Mouse (Mus musculus) kidney, postnatal 4 days (tissue): ENCODE data around the gene Sphk1.
"Not testable (repeated sequence)": the region's sequence is repeated elsewhere in the genome, so short reads cannot be mapped to it uniquely, and the experiment has no call there.

Source experiments
- DNase-seq, 2 experiments: peaks; one replicate each; pipeline ENCODE4 v3.0.0; 2021; ENCODE audit warnings: mixed read lengths in 2 of 2

Sphk1 gene

DNA sequence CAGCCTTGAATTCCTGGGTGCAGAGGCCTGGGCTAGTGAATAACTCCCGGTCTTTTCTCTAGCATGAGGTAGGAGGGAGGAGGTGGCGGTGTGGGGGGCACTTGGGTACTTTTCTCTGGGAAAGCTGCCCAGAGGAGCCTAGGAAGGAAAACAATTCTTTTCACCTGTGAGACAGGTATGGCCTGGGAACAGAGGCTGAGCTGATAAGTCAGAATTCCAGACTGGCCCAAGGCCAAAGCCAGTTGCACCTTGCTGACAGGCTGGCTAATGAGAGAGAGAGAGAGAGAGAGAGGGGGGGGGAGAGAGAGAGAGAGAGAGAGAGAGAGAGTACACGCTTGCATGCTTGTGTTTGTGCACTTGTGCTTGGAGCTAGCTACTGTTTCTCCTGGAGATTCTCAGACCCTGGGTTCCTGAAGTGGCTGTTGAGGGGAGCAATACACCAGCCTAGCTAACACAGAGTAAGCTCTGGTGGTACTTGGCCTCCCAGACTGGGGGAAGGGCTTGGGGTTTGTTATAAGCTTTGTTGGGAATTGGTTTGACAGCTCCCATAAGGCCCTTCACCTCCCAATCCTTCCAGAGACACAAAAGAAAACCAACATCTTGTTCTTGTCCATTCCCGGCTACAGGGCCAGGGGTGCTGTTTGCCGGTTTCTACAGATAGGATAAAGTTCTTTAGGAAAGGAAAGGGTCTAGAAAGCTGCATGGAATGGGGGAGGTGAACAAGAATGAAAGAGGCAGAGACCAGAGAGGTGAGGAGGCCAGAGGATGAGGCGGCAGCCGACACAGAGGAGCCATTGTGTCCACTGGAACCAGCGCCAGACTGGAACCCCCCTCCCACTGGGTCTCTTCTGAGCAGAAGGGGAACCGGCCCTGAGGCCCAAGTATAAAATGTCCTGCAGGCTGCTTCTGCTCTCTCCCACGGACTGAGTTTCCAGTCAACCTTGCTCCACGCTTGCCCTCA is at the start of gene Sphk1:
Sphk1 (plus strand) TSS at position 739 of the 961 bp plus-strand sequence.
- DNase-seq: peak in 1 of 2 experiments; percentile 52

DNA sequence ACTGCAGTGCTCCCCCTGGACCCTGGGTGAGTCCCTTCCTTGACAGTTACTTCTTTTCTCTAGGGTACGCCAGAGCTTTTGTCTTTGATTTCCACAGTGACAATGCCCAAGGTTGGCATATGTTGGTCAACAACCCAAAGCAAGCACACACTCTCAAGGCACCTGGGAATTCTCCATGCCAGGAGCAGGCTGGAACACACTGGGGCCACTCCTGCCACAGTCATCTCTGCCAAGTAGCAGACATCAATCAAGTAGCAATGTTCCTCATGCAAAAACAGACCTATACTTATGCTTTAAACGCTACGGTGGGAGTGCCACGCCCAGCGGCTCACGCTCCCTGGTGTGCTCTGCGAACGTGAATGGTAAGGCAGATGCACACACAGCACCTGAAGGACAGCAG is 49.8 kb upstream of the Sphk1 start:
- no peak for DNase-seq

DNA sequence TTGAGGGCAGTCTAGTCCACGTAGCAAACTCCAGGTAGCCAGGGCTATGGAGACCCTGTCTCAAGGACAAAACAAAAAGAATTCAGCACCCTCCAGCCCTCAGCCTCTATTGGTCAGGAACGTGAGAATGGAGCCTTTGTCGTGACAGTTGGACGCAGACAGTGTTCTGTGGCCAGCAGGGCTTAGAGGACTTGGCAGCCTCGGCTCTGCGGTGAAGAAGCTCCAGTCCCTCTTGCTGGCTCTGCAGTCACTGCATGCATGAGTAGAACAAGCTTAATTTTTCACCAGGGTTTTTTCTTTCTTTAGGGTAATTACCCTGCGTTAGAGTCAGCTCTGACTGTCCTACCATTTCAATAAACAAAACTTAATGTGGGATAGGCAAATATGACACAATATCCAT is 48.9 kb upstream of the Sphk1 start:
- DNase-seq: no peak

DNA sequence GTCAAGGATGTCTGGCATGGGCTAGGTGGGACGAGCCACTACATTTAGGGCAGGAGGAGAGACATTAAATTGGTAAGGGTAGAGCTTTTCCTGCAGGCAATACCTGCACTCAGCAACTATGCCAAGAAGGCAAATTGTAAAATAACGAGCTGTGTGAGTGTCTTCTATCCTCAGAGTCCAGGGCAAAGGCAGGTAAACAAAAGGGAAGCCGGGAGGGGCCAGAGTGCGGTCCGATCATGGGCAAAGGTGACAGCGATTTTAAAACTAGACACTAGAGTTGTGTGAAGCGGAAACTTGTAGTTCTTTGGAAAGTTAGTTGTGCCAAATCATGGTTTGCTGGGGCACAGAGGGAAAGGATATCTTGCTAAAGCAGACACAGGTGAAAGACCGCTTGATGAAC is 46.5 kb upstream of the Sphk1 start:
- no peak for DNase-seq

DNA sequence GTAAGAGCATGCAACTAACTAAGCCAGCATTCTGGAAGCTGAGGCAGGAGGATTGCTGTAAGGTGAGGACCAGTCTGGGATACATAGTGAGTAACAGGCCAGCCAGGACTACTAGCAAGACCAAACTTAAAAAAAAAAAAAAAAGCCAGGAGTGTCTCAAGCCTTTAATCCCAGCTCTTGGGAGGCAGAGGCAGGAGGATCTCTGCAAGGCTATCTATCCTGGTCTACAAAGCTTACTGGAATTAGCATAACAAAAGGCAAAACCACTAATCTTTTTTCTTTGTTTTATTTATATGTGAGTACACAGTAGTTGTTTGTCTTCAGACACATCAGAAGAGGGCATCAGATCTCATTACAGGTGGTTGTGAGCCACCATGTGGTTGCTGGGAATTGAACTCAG is 42.5 kb upstream of the Sphk1 start:
- no peak for DNase-seq

DNA sequence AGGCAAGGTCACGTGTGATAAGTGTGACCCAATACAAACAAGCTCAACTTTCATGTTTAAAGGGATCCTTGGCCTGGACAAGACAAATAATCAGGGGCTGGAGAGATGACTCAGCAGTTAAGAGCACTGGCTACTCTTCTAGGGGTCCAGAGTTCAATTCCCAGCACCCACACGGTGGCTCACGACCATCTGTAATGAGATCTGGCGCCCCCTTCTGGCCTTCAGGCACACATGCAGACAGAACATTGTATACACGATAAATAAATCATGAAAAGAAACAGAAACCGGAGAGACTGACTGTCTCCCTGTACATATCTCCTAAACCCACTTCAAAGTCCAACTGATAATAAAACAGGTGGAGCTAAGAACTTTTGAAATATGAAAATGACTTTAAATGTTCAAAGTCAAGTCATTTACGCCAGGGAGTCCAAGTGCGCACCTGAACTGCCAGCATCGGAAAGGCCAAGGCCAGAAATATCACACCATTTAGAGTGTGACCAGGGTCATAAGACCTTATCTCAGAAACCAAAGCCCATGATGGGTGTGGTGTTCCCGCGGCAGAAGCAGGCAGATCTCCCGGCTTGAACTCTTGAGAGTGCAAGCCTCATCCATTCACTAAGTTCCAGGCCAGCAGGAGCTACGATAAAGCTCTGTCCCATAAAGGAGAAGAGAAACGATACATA is 41.9 kb upstream of the Sphk1 start:
- peak in 1 of 2 experiments; percentile 44 for DNase-seq

DNA sequence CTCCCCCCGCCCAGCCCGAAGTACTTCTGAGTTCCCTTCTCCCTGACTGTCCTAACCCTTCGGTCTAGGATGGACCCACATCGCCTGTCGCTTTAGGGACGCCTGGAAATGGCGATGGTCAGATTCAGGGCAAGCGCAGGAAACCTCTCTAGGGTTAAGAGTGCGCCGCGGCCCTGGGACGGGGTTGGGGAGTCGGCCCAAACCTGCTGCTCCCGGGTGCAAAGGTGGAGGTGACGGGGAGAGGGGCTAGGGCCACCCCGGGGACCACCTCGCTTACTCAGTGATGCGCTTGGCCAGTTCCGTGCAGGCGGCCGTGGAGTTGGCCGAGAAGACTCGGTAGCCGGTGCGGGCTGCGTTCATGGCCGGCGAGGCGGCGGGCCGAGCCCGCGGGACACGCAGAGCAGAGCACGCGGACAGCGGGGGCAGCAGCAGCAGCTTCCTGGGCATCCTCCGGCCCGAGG is 40.9 kb upstream of the Sphk1 start:
- no peak for DNase-seq

DNA sequence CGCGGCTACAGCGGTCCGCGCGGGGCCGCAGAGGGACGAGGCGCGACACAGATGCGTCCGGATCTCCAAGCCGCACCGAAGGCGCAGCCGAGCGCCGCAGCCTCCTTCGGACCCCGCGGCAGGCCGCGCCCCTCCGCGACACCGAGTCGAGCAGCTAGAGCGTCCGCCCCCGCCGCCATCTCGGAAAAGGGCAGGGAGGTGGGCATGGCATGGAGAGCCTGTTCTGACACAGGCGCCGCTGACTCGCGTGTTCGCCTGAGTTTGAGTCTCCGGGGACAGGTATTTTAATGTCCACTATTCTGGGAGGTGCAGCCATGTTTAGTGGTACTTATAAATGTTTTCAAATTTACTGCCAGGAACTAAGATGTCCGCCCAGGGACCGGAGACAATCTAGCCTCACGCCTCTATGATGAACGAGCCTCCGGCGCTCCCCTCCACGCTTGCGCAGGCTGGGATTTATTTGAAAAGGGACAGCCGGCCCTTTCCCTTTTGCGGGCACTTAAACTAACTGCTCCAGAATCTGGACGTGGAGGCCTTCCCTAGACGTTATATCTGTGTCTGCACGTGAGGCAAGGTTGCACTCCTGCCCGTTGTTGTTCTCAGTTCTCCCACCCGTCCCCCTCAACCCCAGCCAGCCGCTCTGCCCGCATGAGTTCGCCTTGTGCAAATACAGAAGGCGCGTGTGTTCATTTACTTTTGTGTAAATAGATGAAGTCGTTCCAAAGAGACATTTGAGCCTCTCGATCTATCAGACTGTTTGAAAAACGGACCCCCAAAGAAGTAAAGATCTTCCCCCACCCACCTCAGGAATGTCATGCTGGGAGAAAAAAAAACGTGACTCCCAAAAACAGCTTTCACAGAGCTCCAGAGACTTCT is 40.3 kb upstream of the Sphk1 start:
- DNase-seq: peak; percentile 92 to 95

DNA sequence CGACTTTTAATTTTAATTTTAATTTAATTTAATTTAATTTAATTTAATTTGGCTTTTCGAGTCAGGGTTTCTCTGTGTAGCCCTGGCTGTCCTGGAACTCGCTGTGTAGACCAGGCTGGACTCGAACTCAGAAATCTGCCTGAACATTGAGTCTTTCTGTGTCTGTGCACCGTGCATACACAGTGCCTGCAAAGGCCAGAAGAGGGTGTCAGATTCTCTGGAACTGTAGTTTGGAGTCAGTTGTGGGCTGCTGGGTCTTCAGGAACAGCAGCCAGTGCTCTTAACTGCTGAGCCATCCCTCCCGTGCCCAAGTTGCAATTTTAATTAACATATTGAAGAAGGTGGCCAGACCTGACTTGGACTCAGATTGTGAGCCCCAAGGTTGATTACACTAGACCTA is 39.4 kb upstream of the Sphk1 start:
- DNase-seq: no peak

DNA sequence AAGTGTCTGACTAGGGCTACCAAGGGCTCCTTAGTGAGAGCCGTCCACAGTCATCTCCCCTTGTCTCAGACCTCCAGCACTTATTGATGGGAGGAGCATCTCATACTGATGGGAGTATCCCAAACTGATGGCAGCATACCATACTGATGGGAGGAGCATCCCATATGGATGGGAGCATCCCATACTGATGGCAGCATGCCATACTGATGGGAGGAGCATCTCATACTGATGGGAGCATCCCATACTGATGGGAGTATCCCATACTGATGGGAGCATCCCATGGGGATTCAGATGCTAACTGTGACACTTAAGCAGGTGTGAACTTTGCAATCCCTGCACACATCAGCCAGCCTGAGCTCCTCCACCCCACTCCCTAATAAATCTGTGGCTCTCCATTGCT is 38.2 kb upstream of the Sphk1 start:
- DNase-seq: not testable (repeated sequence)

DNA sequence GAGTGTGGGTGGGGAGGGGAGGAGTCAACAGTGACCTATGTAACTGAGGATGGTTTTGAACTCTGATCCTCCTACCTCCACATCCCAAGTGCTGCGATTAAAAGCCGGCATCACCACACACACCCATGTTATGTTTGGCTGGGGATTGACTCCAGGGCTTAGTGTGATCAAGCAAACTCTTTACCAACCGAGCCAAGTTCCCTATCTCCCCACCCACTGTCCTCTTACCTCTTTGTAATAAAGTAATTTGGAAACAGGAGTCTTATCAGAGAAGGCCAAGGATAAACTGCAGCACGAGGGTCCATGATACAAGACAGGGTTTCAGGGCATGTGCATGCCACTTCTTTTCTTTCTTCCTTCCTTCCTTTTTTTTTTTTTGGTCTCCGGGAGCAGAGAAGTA is 37.5 kb upstream of the Sphk1 start:
- no peak for DNase-seq

DNA sequence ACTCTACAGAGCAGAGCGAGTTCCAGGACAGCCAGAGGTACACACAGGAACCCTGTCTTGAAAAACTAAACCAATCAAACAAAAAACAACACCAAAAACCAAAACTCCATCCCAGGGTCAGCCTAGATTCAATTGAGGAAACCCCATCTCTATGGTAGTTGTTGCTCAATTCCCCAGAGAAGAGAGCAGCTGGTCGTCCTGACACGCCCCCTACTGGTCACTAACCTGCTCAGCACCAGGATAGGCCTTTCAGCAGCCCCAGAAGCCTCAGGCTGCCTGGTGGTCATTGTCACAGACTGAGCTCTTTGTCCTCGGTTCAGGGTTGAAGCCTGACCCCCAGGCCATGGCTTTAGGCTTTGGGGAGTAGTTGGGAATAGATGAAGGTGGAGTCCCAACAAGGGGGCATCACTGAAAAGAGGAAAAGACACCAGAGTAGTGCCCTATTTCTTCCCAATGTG is 36.9 kb upstream of the Sphk1 start, which contains the start of gene Prpsap1:
Prpsap1 (minus strand) TSS at position 408 of the 458 bp plus-strand sequence.
- DNase-seq: peak; percentile 54 to 72

DNA sequence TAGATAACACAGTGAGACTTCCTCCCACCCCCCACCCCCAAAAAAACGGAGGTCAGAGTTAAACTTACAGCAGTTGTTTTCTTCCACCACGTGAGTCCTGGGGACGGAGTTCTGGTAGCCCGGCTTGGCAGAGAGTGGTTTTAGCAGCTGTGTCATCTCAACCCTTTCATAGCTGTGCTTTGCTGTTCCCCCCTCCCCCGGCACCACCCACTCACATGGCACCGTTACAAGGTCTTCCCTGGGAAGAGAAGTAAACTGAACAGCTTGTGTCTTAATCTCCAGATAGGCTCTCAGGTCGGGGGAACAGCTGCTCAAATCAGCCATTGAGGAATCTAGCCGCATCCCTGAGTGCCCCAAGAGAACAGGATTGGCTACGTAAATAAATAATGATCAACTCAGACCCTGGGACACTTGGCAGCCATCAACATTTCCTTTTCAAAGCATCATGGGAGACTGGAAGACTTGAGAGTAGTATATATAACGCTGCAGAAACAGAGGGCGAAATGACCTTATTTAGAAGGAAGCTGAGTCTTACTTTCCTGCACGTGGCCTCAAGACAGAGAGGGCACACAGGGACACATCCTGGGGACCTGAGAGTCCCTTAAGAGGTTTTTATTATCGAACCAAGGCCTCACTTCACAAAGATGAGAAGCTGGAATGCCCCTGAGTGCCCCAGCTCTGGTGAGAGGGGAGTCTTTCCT is 36.1 kb upstream of the Sphk1 start:
- peak; percentile 87 to 91 for DNase-seq

DNA sequence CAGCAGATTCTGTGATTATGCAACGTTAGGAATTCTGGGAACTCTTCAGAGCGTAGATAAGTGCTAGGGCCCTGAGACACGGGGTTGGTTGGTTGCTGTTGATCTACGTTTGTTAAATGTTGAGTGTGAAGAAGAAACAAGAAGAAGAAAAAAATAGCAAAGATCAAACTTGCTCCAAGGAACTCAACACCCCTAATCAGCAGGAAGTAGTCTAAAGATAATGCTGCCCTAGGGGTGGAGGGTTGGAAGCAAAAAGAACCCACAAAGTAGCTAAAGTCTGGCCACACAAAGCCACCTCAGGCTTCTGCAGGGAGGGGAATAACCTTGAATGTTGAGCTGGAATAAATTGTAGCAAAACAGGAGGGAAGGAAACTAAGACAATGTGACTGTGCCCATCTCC is 33.4 kb upstream of the Sphk1 start:
- DNase-seq: no peak

DNA sequence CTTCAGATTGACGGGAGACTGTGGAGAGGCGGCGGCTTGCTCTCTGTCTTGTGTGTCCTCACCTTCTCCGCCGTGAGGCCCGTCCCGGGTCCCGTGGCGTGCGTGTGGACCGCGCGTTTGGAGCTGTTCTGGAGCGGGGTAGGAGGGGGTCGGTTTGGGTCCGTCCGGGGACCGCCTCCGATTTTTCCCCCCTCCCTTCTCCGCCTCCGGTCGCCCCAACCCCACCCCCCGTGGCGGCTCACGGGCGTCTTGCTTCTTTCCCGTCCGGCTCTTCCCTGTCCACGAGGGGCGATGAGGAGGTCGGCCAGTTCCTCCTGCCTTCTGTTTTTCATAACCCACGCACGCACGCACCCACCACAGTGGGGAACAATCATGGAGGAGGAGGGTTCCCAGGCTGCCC is 32.1 kb upstream of the Sphk1 start:
- peak in 1 of 2 experiments; percentile 50 for DNase-seq

DNA sequence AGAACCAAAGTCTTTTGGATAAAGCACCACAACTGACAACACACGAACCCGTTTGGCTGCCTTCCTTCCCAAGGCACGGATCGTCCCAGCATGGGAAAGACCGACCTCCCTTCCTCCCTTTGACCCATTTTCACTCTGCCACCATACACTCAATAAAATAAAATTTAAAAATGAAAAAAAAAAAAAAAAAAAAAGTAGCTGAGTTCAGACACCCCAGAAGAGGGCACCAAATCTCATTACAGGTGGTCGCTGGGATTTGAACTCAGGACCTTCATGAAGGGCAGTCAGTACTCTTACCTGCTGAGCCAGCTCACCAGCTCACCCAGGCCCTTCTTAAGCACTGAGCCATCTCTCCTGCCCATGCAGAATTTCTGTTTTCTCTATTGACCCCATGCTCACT is 31.7 kb upstream of the Sphk1 start:
- DNase-seq: no peak

DNA sequence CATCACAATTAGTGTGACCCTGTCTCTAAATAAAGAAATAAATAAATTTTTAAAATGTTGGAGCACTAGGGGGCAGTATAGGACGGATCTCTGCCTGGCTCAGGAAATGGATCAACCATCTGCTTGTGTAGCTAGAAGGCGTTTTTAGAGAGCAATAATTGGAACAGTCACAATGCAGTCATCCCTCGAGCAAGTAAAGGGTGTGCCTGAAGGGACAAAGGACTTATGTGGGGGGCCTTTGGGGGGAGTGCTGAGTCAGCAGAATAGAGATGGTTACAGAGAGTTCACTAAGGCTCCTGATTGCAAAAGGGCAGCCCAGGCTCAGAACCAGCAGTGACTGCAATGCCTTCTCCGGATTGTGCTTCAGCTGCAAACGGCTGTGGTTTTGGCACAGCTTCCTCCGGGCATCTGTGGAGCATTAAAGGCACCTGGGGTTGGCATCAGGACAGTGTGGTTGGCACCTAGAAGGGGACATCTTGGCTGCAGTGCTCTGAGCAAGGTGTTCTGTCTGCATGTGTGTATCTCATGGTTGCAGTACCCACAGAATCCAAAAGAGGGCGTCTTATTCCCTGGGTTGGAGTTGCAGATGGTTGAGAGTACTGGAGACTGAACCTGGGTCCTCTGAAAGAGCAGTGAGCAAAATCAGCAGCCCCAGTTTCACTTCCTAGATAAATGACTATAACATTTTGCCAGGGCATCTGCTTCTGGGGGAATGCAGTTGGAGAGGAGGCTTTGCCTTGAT is 29.5 kb upstream of the Sphk1 start:
- DNase-seq: peak; percentile 34 to 59

DNA sequence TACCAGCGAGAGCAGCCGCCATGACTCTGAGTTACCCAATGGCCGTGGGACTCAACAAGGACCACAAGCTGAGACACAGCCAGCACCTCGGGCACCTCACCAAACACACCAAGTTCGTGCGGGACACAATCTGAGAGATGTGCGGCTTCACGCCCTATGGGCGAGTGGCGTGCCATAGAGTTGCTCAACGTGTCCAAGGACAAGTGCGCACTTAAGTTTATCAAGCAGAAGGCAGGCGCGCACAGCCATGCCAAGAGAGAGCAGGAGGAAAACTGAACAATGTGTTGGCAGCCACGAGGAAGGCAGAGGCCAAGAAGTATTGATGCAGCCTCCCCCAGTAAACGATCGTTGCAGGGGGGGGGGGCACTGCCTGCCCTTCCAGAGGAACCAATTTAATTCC is 26.2 kb upstream of the Sphk1 start:
- DNase-seq: no peak

DNA sequence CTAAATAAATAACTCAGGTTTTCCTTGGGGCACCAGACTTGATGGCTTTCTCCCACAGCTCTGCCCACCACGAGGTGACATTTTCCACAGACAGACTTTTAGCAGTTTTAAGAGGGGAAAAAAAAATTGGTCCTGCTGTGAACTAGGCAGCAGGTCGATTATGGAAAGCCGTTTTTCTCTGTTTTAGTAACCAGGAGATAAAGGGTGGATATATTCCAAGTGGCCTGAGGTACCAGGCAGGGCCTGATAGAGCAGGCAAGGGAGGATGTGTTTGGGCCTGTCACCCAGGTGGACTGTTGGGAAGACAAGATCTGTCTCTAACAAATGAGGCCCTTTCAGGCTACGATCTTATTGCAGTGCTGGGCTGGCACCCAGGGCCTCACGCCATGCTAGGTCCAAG is 25.2 kb upstream of the Sphk1 start:
- no peak for DNase-seq

DNA sequence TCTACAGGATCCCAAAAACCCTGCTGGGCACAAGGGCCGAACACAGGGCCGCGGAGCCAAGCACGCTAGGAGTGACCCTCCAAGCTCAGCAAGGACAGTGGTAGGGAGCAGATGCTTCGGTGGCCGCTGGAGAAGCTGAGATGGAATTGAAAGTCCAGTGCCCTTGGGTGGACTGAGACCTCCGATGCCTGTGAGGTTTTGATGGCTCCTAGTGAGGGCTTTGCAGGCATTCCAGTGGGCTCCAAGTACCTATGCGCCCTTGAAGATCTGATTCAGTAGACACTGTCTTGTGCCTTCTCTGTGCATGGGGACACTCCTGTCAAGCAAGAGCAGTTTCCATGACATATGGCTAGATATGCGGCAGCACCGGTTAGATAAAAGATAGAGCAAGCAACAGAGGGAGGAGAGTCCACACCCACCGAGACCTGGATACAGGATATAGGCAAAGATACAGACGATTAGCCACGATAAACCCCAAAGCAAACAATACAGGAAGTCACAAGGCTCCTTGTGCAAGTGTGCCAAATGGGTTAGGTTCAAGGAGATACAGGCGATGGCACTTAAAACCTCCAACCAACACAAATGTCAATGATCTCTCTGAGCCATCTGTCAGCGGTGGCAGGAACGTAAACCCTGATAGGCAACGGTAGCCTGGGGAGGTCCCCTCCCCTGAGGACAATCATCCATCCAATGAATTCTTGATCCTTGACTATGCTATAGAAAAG is 24.4 kb upstream of the Sphk1 start:
- DNase-seq: no peak

DNA sequence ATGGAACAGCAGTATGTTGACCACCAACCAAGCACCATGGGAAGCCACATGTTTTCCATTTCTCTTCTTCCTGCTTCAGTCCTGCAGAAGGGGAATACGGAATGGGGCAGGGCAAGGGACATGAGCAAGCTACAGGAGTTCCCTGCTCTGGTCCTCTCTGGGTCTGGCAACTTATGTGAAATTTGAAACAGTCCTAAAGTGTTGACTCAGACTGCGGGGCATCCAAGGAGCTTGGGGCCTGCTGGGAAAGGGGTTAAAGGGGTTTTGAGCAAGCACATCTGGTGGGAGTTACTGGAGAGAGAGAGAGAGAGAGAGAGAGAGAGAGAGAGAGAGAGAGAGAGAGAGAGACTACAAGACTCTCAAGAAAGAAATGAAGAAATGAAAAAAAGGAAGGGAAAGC is 22.0 kb upstream of the Sphk1 start:
- no peak for DNase-seq
